Mouse (Mus musculus) myocyte (in vitro differentiated cells): ENCODE measurements around the gene Bri3. TPM values are rescaled to one million over a fixed set of nuclear protein-coding genes. Genes with fewer than 3 reads are reported as not detected.

Source experiments
- H3K27me3 ChIP-seq: one replicate; pipeline ENCODE4 v1.6.1; 2011; ENCODE audit not compliant: control insufficient read depth, insufficient read depth, insufficient read length
- H3K36me3 ChIP-seq: one replicate; pipeline ENCODE4 v1.6.1; 2011; ENCODE audit not compliant: control insufficient read depth, insufficient read depth
- H3K4me2 ChIP-seq: one replicate; pipeline ENCODE4 v1.6.1; 2011; ENCODE audit warnings: low read depth, control low read depth
- H3K4me3 ChIP-seq: one replicate; pipeline ENCODE4 v1.5.1; 2011; ENCODE audit warnings: mild to moderate bottlenecking, control low read depth, moderate library complexity
- H3K79me2 ChIP-seq: one replicate; pipeline ENCODE4 v1.6.1; 2011; ENCODE audit not compliant: control insufficient read depth, insufficient read depth
- H3ac ChIP-seq: one replicate; pipeline ENCODE4 v1.6.1; 2011; ENCODE audit not compliant: control insufficient read depth, insufficient read length
- CEBPB ChIP-seq: IDR thresholded peaks from 2 replicates; pipeline ENCODE4 v1.6.1; 2011; ENCODE audit warnings: mild to moderate bottlenecking, moderate library complexity; ENCODE audit not compliant: poor library complexity, insufficient read depth, severe bottlenecking
- E2F4 ChIP-seq: IDR thresholded peaks from one replicate; pipeline ENCODE4 v1.6.1; 2011; ENCODE audit warnings: mild to moderate bottlenecking, control low read depth, moderate library complexity; ENCODE audit not compliant: insufficient read depth
- MAX ChIP-seq: IDR thresholded peaks from one replicate; pipeline ENCODE4 v1.6.1; 2011; ENCODE audit warnings: low read depth, mild to moderate bottlenecking, control low read depth
- MYOD1 ChIP-seq, 3 experiments: IDR thresholded peaks; one replicate each; pipeline ENCODE4 v1.6.1; 2011; ENCODE audit warnings: control low read depth in 2 of 3, low read depth in 2 of 3, mild to moderate bottlenecking in 2 of 3, moderate library complexity in 1 of 3; ENCODE audit not compliant: insufficient read length in 2 of 3, control insufficient read depth in 1 of 3
- MYOG ChIP-seq, 3 experiments: IDR thresholded peaks; one replicate each; pipeline ENCODE4 v1.6.1; 2011; ENCODE audit warnings: control low read depth in 2 of 3, low read depth in 2 of 3, mild to moderate bottlenecking in 2 of 3; ENCODE audit not compliant: insufficient read length in 2 of 3, control insufficient read depth in 1 of 3, insufficient read depth in 1 of 3
- POLR2A ChIP-seq: IDR thresholded peaks from one replicate; pipeline ENCODE4 v1.6.1; 2011; ENCODE audit warnings: low read depth, mild to moderate bottlenecking, control low read depth, moderate library complexity; ENCODE audit not compliant: insufficient read length
- POLR2AphosphoS2 ChIP-seq: IDR thresholded peaks from one replicate; pipeline ENCODE4 v1.6.1; 2011; ENCODE audit warnings: low read depth, control low read depth; ENCODE audit not compliant: insufficient read length
- REST ChIP-seq: IDR thresholded peaks from one replicate; pipeline ENCODE4 v1.6.1; 2011; ENCODE audit warnings: mild to moderate bottlenecking, control low read depth, moderate library complexity; ENCODE audit not compliant: insufficient read depth, insufficient read length
- SRF ChIP-seq: IDR thresholded peaks from one replicate; pipeline ENCODE4 v1.6.1; 2011; ENCODE audit warnings: low read depth; ENCODE audit not compliant: control insufficient read depth, insufficient read length
- TCF12 ChIP-seq: IDR thresholded peaks from one replicate; pipeline ENCODE4 v1.6.1; 2011; ENCODE audit warnings: mild to moderate bottlenecking, control low read depth; ENCODE audit not compliant: poor library complexity, insufficient read depth, severe bottlenecking
- TCF3 ChIP-seq: IDR thresholded peaks from one replicate; pipeline ENCODE4 v1.6.1; 2011; ENCODE audit warnings: low read depth, control low read depth; ENCODE audit not compliant: insufficient read length
- USF1 ChIP-seq: IDR thresholded peaks from one replicate; pipeline ENCODE4 v1.6.1; 2011; ENCODE audit warnings: low read depth, mild to moderate bottlenecking, control low read depth, moderate library complexity
- polyA plus RNA-seq: library from polyadenylated mRNA; unstranded; fragments of >200 nt; fragmentation: generic; extraction: Trizol; gene quantifications from one replicate; pipeline ENCODE4 v1.2.1, GENCODE M21; 2012; ENCODE audit warnings: missing spikeins

Gene Bri3
- polyA plus RNA-seq, 1 experiment = 153 TPM

- no peak overlapping the region for H3K4me3 ChIP-seq
- H3K4me2 ChIP-seq = no peak overlapping the region
Measured at GRCm38 (mm10) chr5:144245592-144245991, 1.4 kb downstream of the Bri3 start.

DNA sequence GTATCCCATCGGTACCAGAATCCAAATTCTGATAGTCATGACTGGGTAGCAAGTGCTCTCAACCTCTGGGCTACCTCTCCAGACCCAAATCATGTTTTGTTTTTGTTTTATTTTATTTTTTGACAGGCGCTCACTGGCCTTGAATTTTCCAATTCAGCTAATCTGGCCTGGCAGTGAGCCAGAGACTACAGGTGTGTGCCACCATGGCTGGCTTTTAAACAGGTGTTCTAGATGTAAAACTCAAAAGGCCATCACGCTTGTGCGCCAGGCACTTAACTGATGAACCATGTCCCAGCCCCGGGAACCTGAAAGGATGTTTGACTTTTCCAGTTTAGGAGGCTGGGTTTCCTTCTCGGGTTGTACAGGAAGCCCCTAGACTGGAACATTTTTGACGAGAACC lies 2.4 kb downstream of the Bri3 start:
- Histone ChIP-seq H3ac (no peak overlapping the region), H3K36me3 (no peaks in the 10 kb centered on the region), H3K4me3 (no peak overlapping the region), H3K27me3 (no peaks in the 10 kb centered on the region), H3K79me2 (no peaks in the 10 kb centered on the region), H3K4me2 (no peak overlapping the region)
- no peak for TF ChIP-seq E2F4
- TF ChIP-seq TCF12 = no peak
- TF ChIP-seq CEBPB = no peak
- no peak for TF ChIP-seq USF1
- TF ChIP-seq MYOG (IDR thresholded peaks at IDR 0.05; ENCODE audit: control insufficient read depth in 1 of 3, insufficient read depth in 1 of 3, insufficient read length in 2 of 3, low read depth in 2 of 3) = no peak
- no peak for TF ChIP-seq TCF3
- TF ChIP-seq REST = no peak
- no peak for TF ChIP-seq POLR2AphosphoS2
- TF ChIP-seq MAX = no peak

More at GRCm38 (mm10) chr5:144245592-144245991, 1.4 kb downstream of the Bri3 start:
- H3ac ChIP-seq = no peak overlapping the region
- H3K27me3 ChIP-seq = no peaks in the 10 kb centered on the region
- no peaks in the 10 kb centered on the region for H3K36me3 ChIP-seq
- TF ChIP-seq SRF (no peak), MYOD1 (IDR thresholded peaks at IDR 0.05; ENCODE audit: control insufficient read depth in 1 of 3, insufficient read length in 2 of 3, low read depth in 2 of 3) (no peak), POLR2AphosphoS2 (no peak), MAX (no peak), TCF3 (no peak), REST (no peak), E2F4 (no peak), MYOG (IDR thresholded peaks at IDR 0.05; ENCODE audit: control insufficient read depth in 1 of 3, insufficient read depth in 1 of 3, insufficient read length in 2 of 3, low read depth in 2 of 3) (no peak), TCF12 (no peak), CEBPB (no peak), USF1 (no peak), POLR2A (no peak)
- no peaks in the 10 kb centered on the region for H3K79me2 ChIP-seq

DNA sequence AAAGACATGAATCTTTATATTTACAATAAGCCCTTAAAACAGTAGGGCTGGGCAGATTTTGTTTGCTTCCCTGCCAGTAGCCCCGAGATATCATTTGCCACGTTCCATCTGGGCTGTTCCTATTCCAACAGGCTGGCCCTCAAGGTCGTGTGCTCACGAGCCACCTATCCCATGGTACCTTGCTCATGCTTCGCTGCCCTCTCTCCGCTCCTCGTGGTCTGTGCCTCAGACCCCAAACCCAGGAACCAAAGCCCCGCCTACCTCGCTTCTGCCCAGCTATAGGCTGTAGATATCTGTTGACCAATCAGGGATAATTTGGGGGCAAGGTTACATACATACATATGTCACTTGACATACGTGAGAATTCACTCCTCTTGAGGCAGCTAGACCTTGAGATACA lies 3.1 kb downstream of the Bri3 start:
- TF ChIP-seq TCF12 (no peak), REST (no peak), MYOD1 (IDR thresholded peaks at IDR 0.05; ENCODE audit: control insufficient read depth in 1 of 3, insufficient read length in 2 of 3, low read depth in 2 of 3) (no peak), MYOG (IDR thresholded peaks at IDR 0.05; ENCODE audit: control insufficient read depth in 1 of 3, insufficient read depth in 1 of 3, insufficient read length in 2 of 3, low read depth in 2 of 3) (no peak), MAX (no peak), E2F4 (no peak), TCF3 (no peak), USF1 (no peak), CEBPB (no peak), POLR2AphosphoS2 (no peak), SRF (no peak), POLR2A (no peak)
- H3K4me2 ChIP-seq = no peak overlapping the region

GRCm38 (mm10) chr5:144247906-144248585 lies 3.8 kb downstream of the Bri3 start:
- H3K79me2 ChIP-seq = no peaks in the 10 kb centered on the region
- no peaks in the 10 kb centered on the region for H3K27me3 ChIP-seq
- TF ChIP-seq REST = no peak
- TF ChIP-seq TCF12 = no peak
- TF ChIP-seq MYOD1 (IDR thresholded peaks at IDR 0.05; ENCODE audit: control insufficient read depth in 1 of 3, insufficient read length in 2 of 3, low read depth in 2 of 3) = no peak
- TF ChIP-seq POLR2AphosphoS2 = no peak
- TF ChIP-seq USF1 = no peak
- no peak for TF ChIP-seq SRF
- no peak for TF ChIP-seq E2F4
- TF ChIP-seq MYOG (IDR thresholded peaks at IDR 0.05; ENCODE audit: control insufficient read depth in 1 of 3, insufficient read depth in 1 of 3, insufficient read length in 2 of 3, low read depth in 2 of 3) = no peak
- no peak for TF ChIP-seq POLR2A
- H3K36me3 ChIP-seq = no peaks in the 10 kb centered on the region
- H3K4me3 ChIP-seq = no peak overlapping the region
- no peak overlapping the region for H3K4me2 ChIP-seq
- H3ac ChIP-seq = no peak overlapping the region

More for the DNA sequence above, 3.1 kb downstream of the Bri3 start:
- no peak overlapping the region for H3K4me3 ChIP-seq
- H3ac ChIP-seq = no peak overlapping the region
- no peaks in the 10 kb centered on the region for H3K79me2 ChIP-seq
- H3K27me3 ChIP-seq = no peaks in the 10 kb centered on the region
- H3K36me3 ChIP-seq = no peaks in the 10 kb centered on the region
